Mouse (Mus musculus): ENCODE measurements around the gene Aldh1l1. TPM values are rescaled to one million over a fixed set of nuclear protein-coding genes. Genes with fewer than 3 reads are reported as not detected.

The Aldh1l1 gene
- total and polyA plus RNA-seq, 2 experiments: 897 to 1,237 TPM

DNA sequence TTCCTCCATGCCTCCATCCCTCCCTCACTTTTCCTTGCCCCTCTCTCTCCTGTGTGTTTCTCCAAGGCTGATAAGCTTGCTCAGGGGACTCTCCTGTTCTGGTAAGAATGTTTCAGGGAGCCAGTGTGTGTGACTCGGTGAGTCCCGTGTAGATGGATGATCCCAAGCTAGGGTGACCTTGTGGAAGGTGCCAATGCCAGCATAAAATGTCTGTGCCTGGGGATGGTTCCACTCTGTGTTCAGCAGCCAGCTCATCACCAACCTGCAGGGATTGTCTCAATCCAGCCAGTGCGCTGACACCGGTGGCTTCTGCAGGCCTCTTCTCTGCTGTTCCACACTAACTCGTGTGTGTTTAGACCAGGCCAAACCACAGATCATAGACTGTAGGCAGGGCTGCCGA is 130.3 kb downstream of the Aldh1l1 start:
- 90% methylated on average over 6 of the region's 6 CpGs for WGBS
- Histone ChIP-seq H3K27ac (replicated peaks; ENCODE audit: insufficient read depth, low read depth, low read length) (no peak overlapping the region), H3K27me3 (ENCODE audit: control insufficient read depth, insufficient read depth, low read length) (no peaks in the 10 kb centered on the region), H3K9ac (ENCODE audit: low read depth, low read length) (no peak overlapping the region), H3K4me1 (ENCODE audit: control insufficient read depth, insufficient read depth, low read length) (peaks cover 7% of the 10 kb centered on the region; the same call in 1 of the 2 replicates), H3K4me3 (ENCODE audit: insufficient read depth, low read depth, low read length) (no peak overlapping the region), H3K79me2 (ENCODE audit: control insufficient read depth, insufficient read depth, low read length) (no peaks in the 10 kb centered on the region), H3K36me3 (ENCODE audit: control insufficient read depth, insufficient read depth, low read length) (no peaks in the 10 kb centered on the region)
- TF ChIP-seq POLR2A (IDR thresholded peaks at IDR 0.05; ENCODE audit: extremely low read depth, insufficient read depth, low read length) (no peak), CTCF (IDR thresholded peaks at IDR 0.05; ENCODE audit: low read depth, low read length) (no peak)
- DNase-seq (ENCODE audit: extremely low read depth, low read depth, low spot score): no peak

DNA sequence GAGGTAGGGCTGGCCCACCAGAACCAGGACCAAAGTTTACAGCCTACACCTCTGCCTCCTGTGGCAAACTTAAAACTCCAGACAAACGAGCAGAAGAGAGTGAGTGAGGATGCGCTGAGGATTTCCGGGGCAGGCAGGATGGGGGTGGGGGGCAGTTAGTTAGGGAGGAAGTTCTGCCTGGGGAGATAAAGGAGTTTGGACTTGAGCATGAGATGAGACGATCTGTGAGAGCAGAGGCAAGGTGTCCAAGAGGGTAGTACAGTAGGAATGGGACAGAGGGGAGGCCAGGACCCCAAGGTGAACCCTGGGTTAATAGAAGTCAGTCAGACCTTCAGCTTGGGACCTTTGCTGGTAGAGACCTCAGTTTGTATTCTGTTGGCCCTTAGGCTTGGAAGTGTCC is 132.0 kb downstream of the Aldh1l1 start:
- 56% methylated on average over 4 of the region's 4 CpGs for WGBS
- DNase-seq (ENCODE audit: extremely low read depth, low read depth, low spot score): no peak
- Histone ChIP-seq H3K27ac (replicated peaks; ENCODE audit: insufficient read depth, low read depth, low read length) (no peak overlapping the region), H3K79me2 (ENCODE audit: control insufficient read depth, insufficient read depth, low read length) (no peaks in the 10 kb centered on the region), H3K4me3 (ENCODE audit: insufficient read depth, low read depth, low read length) (no peak overlapping the region), H3K36me3 (ENCODE audit: control insufficient read depth, insufficient read depth, low read length) (no peaks in the 10 kb centered on the region), H3K4me1 (ENCODE audit: control insufficient read depth, insufficient read depth, low read length) (peaks cover 7% of the 10 kb centered on the region; the same call in 1 of the 2 replicates), H3K27me3 (ENCODE audit: control insufficient read depth, insufficient read depth, low read length) (no peaks in the 10 kb centered on the region), H3K9ac (ENCODE audit: low read depth, low read length) (no peak overlapping the region)
- TF ChIP-seq POLR2A (IDR thresholded peaks at IDR 0.05; ENCODE audit: extremely low read depth, insufficient read depth, low read length) (no peak), CTCF (IDR thresholded peaks at IDR 0.05; ENCODE audit: low read depth, low read length) (no peak)

DNA sequence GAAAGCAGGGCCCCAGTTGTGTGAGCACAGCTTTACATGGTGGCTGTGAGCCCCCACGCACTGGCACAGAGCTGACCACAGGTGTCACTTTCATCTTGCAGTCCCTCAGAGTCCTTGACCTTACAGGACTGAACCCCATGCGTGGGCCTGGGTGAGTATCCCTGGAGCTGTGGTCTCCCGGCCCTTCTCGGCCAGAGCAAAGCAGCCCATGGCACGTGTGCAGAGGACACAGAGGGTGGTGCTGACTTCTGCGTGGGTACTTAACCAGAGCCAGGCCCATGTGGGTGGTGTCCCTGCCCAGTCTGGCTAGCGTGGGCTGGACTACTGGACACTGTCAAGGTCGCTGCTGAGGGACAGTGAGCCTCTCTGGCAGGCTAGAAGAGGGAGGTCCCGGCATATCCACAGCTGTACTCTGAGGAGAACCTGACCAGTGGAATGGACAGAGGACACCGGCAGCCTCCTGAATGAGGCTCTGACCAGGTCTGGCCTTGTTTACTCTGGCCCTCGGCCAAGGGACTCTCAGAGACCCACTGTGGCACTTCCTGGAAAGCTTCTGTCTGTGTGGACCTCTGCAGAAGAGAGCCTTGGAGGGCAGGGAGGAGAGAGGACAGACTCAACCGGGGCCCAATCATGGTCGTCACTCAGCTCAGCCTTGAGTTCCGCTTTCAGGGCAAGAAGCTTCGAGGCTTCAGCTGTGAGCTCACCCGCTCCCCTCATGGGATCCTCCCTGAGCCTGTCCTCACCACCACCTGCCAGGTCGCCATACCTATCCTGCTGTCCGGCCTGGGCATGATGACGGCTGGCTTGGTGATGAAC is 132.8 kb downstream of the Aldh1l1 start:
- H3K4me3 ChIP-seq (ENCODE audit: insufficient read depth, low read depth, low read length): no peak overlapping the region
- no peaks in the 10 kb centered on the region for H3K36me3 ChIP-seq (ENCODE audit: control insufficient read depth, insufficient read depth, low read length)
- no peaks in the 10 kb centered on the region for H3K27me3 ChIP-seq (ENCODE audit: control insufficient read depth, insufficient read depth, low read length)
- H3K9ac ChIP-seq (ENCODE audit: low read depth, low read length): 0 out of 2 replicates have a peak overlapping the region, but pooled peaks have one; percentile 5
- H3K4me1 ChIP-seq (ENCODE audit: control insufficient read depth, insufficient read depth, low read length): peaks cover 7% of the 10 kb centered on the region; the same call in 1 of the 2 replicates
- DNase-seq (ENCODE audit: extremely low read depth, low read depth, low spot score): peak; percentile 51
- WGBS: 28% methylated on average over 19 of the region's 19 CpGs
- H3K79me2 ChIP-seq (ENCODE audit: control insufficient read depth, insufficient read depth, low read length): no peaks in the 10 kb centered on the region
- H3K27ac ChIP-seq (replicated peaks; ENCODE audit: insufficient read depth, low read depth, low read length): no peak overlapping the region
- TF ChIP-seq CTCF (IDR thresholded peaks at IDR 0.05; ENCODE audit: low read depth, low read length): no peak
- no peak for TF ChIP-seq POLR2A (IDR thresholded peaks at IDR 0.05; ENCODE audit: extremely low read depth, insufficient read depth, low read length)

GRCm38 (mm10) chr6:90619936-90620335 is 133.7 kb downstream of the Aldh1l1 start:
- Histone ChIP-seq H3K36me3 (ENCODE audit: control insufficient read depth, insufficient read depth, low read length) (no peaks in the 10 kb centered on the region), H3K27me3 (ENCODE audit: control insufficient read depth, insufficient read depth, low read length) (no peaks in the 10 kb centered on the region), H3K4me3 (ENCODE audit: insufficient read depth, low read depth, low read length) (no peak overlapping the region), H3K27ac (replicated peaks; ENCODE audit: insufficient read depth, low read depth, low read length) (no peak overlapping the region), H3K4me1 (ENCODE audit: control insufficient read depth, insufficient read depth, low read length) (peaks cover 7% of the 10 kb centered on the region; the same call in 1 of the 2 replicates), H3K79me2 (ENCODE audit: control insufficient read depth, insufficient read depth, low read length) (no peaks in the 10 kb centered on the region), H3K9ac (ENCODE audit: low read depth, low read length) (no peak overlapping the region)
- TF ChIP-seq CTCF (IDR thresholded peaks at IDR 0.05; ENCODE audit: low read depth, low read length): no peak
- no peak for TF ChIP-seq POLR2A (IDR thresholded peaks at IDR 0.05; ENCODE audit: extremely low read depth, insufficient read depth, low read length)
- DNase-seq (ENCODE audit: extremely low read depth, low read depth, low spot score): no peak
- 54% methylated on average over 5 of the region's 5 CpGs for WGBS

- no peaks in the 10 kb centered on the region for H3K79me2 ChIP-seq (ENCODE audit: control insufficient read depth, insufficient read depth, low read length)
- H3K27ac ChIP-seq (replicated peaks; ENCODE audit: insufficient read depth, low read depth, low read length): no peak overlapping the region
- no peak for TF ChIP-seq CTCF (IDR thresholded peaks at IDR 0.05; ENCODE audit: low read depth, low read length)
- TF ChIP-seq POLR2A (IDR thresholded peaks at IDR 0.05; ENCODE audit: extremely low read depth, insufficient read depth, low read length): no peak
- no peak overlapping the region for H3K4me3 ChIP-seq (ENCODE audit: insufficient read depth, low read depth, low read length)
- no peaks in the 10 kb centered on the region for H3K27me3 ChIP-seq (ENCODE audit: control insufficient read depth, insufficient read depth, low read length)
- DNase-seq (ENCODE audit: extremely low read depth, low read depth, low spot score): no peak
- H3K4me1 ChIP-seq (ENCODE audit: control insufficient read depth, insufficient read depth, low read length): peaks cover 7% of the 10 kb centered on the region; the same call in 1 of the 2 replicates
- no peak overlapping the region for H3K9ac ChIP-seq (ENCODE audit: low read depth, low read length)
- 43% methylated on average over 9 of the region's 9 CpGs for WGBS
- H3K36me3 ChIP-seq (ENCODE audit: control insufficient read depth, insufficient read depth, low read length): no peaks in the 10 kb centered on the region
Observed at GRCm38 (mm10) chr6:90620791-90621583, 134.8 kb downstream of the Aldh1l1 start.

Data from liver, adult 2 months (tissue).